Mouse (Mus musculus): ENCODE data around the gene Akip1.

Akip1 gene

GRCm38 (mm10) chr7:109707023-109707785 is 3.7 kb downstream of the Akip1 start:
- peak; percentile 48 to 83 for DNase-seq (ENCODE audit: inconsistent age in 2 of 2, low spot score in 1 of 2)

DNA sequence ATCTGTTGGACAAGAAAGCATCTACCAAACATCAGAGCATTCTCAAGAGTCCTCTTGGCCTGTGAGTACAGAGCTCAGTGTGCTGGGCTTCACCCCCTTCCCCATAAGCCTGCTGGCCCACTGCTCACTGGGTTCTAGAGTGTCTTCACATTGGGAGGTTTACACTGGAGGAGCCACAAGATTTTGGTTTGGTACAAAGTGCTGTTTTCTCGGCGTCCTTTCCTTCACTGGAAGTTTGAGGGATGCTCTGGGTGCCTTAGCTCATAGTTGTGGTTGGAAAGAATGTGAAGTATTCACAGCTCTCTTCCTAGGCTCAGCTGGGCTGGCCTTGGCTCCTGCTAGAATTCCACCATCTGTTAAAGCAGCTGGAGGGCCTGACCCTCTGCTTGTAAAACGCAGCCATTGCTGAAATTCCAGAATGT is 5.5 kb downstream of the Akip1 start:
- DNase-seq (ENCODE audit: inconsistent age in 2 of 2, low spot score in 1 of 2): peak; percentile 50 to 64

DNA sequence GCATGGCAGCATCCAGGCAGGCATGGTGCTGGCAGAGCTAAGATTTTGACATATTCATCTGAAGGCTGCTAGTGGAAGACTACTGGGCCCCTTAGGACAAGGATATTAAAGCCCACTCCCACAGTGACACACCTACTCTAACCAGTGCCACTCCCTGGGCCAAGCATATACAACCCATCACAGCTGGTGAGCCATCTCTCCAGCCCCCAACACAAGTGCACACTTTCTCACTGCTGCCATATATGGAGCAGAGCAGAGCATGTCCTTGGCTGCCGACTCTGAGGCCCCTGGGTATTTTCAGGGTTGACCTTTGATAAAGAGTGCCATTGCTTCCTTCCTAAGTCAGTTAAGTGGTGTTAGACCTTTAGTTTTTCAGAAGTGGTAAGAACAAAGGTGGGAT is 6.6 kb downstream of the Akip1 start:
- peak in 1 of 2 experiments; percentile 56 for DNase-seq (ENCODE audit: inconsistent age in 2 of 2, low spot score in 1 of 2)

DNA sequence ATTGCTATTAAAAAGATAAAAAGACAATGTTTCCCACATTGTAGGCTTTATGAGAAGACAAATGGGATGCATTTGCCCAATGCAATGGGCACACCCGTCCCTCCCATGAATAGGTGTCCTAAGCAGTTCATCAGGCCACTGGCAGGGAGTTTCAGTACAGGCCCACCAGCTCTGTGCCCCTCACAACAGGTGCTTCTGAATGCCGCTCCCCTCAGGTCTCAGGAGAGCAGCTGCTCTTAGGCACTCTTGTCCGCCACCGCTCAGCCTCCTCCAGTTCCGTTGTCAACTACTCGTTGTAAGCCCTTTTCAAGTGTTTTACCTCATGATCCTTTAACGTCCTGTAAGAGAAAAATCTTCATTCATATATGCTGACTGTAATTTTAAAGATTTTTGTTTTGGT is 8.7 kb downstream of the Akip1 start:
- no peak for DNase-seq (ENCODE audit: inconsistent age in 2 of 2, low spot score in 1 of 2)

DNA sequence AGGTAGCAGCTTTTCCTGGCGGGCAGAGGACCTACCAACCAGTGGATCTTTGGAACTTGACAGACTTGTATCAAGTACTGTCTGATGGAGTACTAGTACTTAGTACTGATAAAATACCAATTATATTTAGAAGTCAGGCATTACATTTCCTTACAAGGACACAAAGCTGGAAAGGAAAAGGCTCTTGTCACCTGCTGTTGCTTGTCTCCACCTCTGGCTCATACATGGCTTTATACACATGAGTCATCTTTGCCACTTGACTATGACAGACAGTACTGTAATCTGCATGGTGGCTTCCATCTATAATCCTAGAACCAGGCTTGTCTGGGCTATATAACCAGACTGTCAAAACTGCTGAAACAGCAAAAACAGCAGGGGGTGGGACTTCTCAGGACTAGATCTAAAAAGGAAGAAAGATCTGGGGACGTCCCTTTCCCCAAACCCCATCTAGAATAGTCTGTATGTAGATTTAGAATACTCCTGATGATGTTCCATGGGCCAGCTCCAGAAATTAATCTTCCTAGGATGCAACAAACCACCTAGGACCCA is 10.0 kb downstream of the Akip1 start:
- no peak for DNase-seq (ENCODE audit: inconsistent age in 2 of 2, low spot score in 1 of 2)

GRCm38 (mm10) chr7:109719286-109719685 is 15.8 kb downstream of the Akip1 start:
- DNase-seq (ENCODE audit: inconsistent age in 2 of 2, low spot score in 1 of 2): peak in 1 of 2 experiments; percentile 77

GRCm38 (mm10) chr7:109722618-109723017 is 19.1 kb downstream of the Akip1 start:
- no peak for DNase-seq (ENCODE audit: inconsistent age in 2 of 2, low spot score in 1 of 2)

GRCm38 (mm10) chr7:109723114-109723513 is 19.6 kb downstream of the Akip1 start:
- DNase-seq (ENCODE audit: inconsistent age in 2 of 2, low spot score in 1 of 2): no peak

GRCm38 (mm10) chr7:109723697-109724096 is 20.2 kb downstream of the Akip1 start, which contains the start of gene BC051019:
Gene BC051019, minus strand, starts transcription at chr7:109723850.
- no peak for DNase-seq (ENCODE audit: inconsistent age in 2 of 2, low spot score in 1 of 2)

DNA sequence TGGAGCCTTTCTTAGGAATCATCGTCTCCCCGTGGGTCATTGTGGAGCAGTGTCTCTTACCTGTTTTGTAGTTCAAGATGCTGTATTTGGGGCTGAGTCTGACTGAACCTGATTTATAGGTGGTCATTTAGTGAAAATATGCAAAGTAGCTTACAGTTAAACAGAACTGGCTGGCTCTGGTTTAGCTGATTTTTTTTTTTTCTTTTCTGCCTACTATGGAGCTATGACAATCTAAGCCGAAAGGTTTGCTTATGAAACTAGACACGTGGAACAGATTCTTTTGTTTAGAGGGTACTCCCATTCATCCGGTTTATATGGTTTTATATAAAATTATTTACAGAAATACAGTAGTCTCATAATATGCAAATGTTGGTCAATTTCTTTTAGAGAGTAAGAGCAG is 28.1 kb downstream of the Akip1 start, which contains the start of gene Ascl3:
Gene Ascl3, minus strand, starts transcription at position 101 of the 400 bp plus-strand sequence.
- no peak for DNase-seq (ENCODE audit: inconsistent age in 2 of 2, low spot score in 1 of 2)

DNA sequence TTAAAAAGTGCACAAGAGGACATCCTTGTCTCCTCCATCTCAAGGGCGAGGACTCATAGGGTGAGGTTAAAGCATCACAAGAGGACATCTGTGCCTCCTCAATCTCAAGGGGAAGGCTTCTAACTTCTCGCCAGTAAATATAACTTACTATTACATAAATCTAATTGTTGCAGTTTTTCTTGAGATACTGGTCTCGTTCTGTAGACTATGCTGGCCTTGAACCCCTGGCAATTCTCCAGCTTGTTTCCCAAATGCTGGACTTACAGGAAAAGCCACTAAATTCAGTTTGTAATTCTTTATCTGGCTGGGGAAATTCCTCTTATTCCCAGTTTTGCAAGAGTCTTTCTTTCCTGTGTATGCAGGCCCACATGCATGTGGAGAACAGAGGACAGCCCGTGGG is 31.3 kb downstream of the Akip1 start:
- peak; percentile 34 to 76 for DNase-seq (ENCODE audit: inconsistent age in 2 of 2, low spot score in 1 of 2)

DNA sequence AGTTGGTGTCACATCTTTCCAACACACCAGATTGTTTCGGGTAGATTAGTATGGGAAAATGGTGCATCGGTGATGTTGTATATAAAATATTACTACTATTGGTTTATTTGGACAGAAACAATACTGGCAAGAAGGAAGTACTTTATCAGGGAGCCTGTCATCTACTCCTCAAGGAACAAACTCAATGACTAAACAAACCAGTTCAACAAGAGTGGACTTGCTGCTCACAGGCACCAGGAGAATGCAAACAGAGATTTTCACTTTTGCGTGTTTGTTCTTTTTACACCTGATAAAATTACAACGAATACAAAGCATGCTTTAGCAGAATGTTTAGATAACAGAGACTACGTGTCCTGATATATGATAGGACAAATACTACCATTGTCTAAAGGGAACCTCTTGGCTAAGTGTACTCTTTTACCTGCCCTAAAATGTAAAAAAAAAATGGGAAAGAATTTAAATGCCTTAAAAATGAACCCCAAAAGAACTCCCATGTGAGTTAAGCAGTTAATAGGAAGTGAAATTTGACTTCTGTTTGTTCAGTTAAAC is 36.4 kb downstream of the Akip1 start:
- DNase-seq (ENCODE audit: inconsistent age in 2 of 2, low spot score in 1 of 2): no peak

- no peak for DNase-seq (ENCODE audit: inconsistent age in 2 of 2, low spot score in 1 of 2)
Observed at GRCm38 (mm10) chr7:109741060-109741459, 37.6 kb downstream of the Akip1 start.

- no peak for DNase-seq (ENCODE audit: inconsistent age in 2 of 2, low spot score in 1 of 2)
Observed at GRCm38 (mm10) chr7:109741703-109742102, 38.2 kb downstream of the Akip1 start.

GRCm38 (mm10) chr7:109747747-109748146 is 44.3 kb downstream of the Akip1 start:
- no peak for DNase-seq (ENCODE audit: inconsistent age in 2 of 2, low spot score in 1 of 2)

GRCm38 (mm10) chr7:109751427-109752007 is 48.0 kb downstream of the Akip1 start:
- DNase-seq (ENCODE audit: inconsistent age in 2 of 2, low spot score in 1 of 2): no peak

- DNase-seq (ENCODE audit: inconsistent age in 2 of 2, low spot score in 1 of 2): peak; percentile 88 to 96
Observed at GRCm38 (mm10) chr7:109752008-109752925, 48.8 kb downstream of the Akip1 start, which contains the start of gene Tmem9b. Gene Tmem9b, minus strand, starts transcription at chr7:109752875.

DNA sequence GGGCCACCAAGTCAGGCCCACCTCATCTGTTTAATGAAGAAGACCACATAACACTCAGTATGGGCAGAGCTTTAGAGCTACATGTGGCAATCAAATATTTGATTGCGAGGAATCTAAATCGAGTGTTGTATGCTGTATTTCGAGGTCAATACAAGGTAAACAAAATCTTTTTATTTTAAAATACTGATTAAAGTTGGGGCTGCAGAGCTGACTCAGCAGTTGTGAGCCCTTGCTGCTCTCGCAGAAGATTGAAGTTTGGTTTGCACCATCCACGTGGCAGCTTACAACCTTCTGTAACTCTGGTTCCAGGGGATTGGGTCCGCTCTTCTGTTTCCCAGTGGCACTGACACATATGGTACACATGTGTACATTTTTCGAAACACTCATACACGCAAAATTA is 50.5 kb downstream of the Akip1 start:
- no peak for DNase-seq (ENCODE audit: inconsistent age in 2 of 2, low spot score in 1 of 2)

DNA sequence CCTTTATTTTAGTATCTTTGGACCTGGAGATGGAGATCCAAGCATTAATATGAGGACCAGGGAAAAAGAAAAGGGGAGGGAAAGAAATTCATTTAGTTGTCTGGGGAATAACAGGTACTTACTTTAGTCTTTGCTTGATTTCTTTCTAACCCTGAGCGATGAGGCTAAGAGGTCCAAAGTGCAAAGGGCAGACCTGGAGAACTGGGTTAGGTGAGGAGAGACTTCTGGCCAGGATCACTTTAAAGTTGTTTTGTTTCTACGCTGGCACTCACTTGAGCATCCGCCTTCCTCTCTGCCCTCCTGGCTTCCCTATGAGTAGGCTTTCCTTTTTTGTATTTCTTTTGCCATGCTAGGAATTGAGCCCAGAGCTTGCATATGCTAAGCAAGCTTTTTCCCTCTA is 52.8 kb downstream of the Akip1 start:
- no peak for DNase-seq (ENCODE audit: inconsistent age in 2 of 2, low spot score in 1 of 2)
